Mouse (Mus musculus) neural tube, embryonic 15.5 days (tissue): ENCODE measurements around the gene Med12. TPM values are rescaled to one million over a fixed set of nuclear protein-coding genes. Genes with fewer than 3 reads are reported as not detected.
A peak's percentile ranks its signal among the peaks of the same experiment; 100 is the strongest.

Source experiments
- ATAC-seq: fragments of 200-750 bp; cut with Nextera tagmentation; 2 replicates; pipeline ENCODE4 v1.8.0; 2017; ENCODE audit warnings: mild to moderate bottlenecking, moderate TSS enrichment, moderate library complexity; ENCODE audit not compliant: low FRiP score
- H3K27ac ChIP-seq: fragments of 300-500 bp; sonication (generic); replicated peaks from 2 replicates; pipeline ENCODE4 v1.5.1; 2015; ENCODE audit warnings: mild to moderate bottlenecking, inconsistent platforms
- H3K27me3 ChIP-seq: fragments of 300-500 bp; sonication (generic); replicated peaks from 2 replicates; pipeline ENCODE4 v1.6.1; 2015; ENCODE audit warnings: inconsistent platforms
- H3K36me3 ChIP-seq: fragments of 300-500 bp; sonication (generic); 2 replicates; pipeline ENCODE4 v1.6.1; 2015; ENCODE audit warnings: inconsistent platforms
- H3K4me1 ChIP-seq: fragments of 300-500 bp; sonication (generic); 2 replicates; pipeline ENCODE4 v1.6.1; 2015; ENCODE audit warnings: inconsistent platforms
- H3K4me2 ChIP-seq: fragments of 300-500 bp; sonication (generic); 2 replicates; pipeline ENCODE4 v1.6.1; 2015; ENCODE audit warnings: inconsistent platforms, mild to moderate bottlenecking, moderate library complexity
- H3K4me3 ChIP-seq: fragments of 300-500 bp; sonication (generic); replicated peaks from 2 replicates; pipeline ENCODE4 v1.5.1; 2015; ENCODE audit warnings: mild to moderate bottlenecking, inconsistent platforms
- H3K9ac ChIP-seq: fragments of 300-500 bp; sonication (generic); replicated peaks from 2 replicates; pipeline ENCODE4 v1.6.1; 2015; ENCODE audit warnings: mild to moderate bottlenecking, inconsistent platforms
- H3K9me3 ChIP-seq: fragments of 300-500 bp; sonication (generic); replicated peaks from 2 replicates; pipeline ENCODE4 v1.6.1; 2016; ENCODE audit warnings: inconsistent platforms
- WGBS: fragments of 180-500 bp; shearing (Covaris S2); methylation state at CpG from one replicate; pipeline ENCODE4 v1.1.7; 2015; ENCODE audit warnings: mixed read lengths; 5-methylcytosine and 5-hydroxymethylcytosine counted together
- polyA plus RNA-seq: library from polyadenylated mRNA; unstranded; fragments of >200 nt; fragmentation: Nextera tagmentation; extraction: Ambion mirVana; gene quantifications from 2 replicates; pipeline ENCODE4 v1.2.1, GENCODE M21; 2015

Gene Med12
- 21.9 and 23.7 TPM in 2 replicates for polyA plus RNA-seq

DNA sequence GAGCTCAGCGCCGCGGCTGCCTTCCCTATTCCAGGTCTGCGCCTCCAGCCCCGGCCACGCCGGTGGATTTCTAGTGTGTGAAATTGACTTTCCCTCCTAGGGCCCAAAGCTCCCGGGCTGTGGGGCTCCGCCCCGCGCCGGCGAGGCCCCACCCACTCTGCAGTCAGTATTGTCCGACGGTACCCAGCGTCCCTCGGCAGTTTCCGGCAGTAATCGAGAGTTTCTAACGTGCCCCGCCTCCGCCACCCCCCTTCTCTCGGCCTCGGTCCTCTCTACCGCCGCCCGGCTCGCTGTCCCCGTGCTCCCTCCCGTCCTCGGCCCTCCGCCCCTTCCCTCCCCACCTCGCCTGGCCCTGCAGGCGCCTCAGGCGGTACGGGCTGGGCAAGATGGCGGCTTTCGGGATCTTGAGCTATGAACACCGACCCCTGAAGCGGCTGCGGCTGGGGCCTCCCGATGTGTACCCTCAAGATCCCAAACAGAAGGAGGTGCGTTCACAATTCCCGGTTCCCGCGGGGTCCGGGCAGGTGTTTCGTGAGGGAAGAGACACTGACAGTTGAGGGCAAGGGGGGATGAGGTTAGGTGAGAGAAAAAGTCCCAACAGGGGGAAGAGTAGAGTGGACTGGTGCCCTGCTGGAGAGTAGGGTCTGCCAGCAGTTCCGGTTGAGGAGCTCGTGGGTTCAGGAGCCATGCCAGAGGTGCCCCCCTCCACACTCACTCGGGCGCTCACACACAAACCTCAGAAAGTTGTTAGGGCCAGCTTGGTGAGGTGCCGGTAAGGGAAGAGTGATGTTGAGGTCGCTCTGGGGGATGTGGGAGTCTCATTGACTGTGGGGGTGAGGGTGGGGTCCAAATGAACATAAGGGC lies at the start of gene Med12:
Gene Med12 (plus strand): TSS at position 156 of the 864 bp plus-strand sequence.
- WGBS: 21% methylated on average over 49 of the region's 54 CpGs
- no peaks in the 10 kb centered on the region for H3K9me3 ChIP-seq
- ATAC-seq: peak; percentile 98
- no peaks in the 10 kb centered on the region; the same call in 1 of the 2 replicates for H3K27me3 ChIP-seq
- peaks cover 3% of the 10 kb centered on the region; the same call in 1 of the 2 replicates for H3K36me3 ChIP-seq
- H3K27ac ChIP-seq: peak within 1 kb of the TSS; percentile 70
- peak within 1 kb of the TSS; percentile 56 for H3K4me2 ChIP-seq
- H3K9ac ChIP-seq: peak within 1 kb of the TSS; percentile 50
- peak within 1 kb of the TSS; percentile 50 for H3K4me3 ChIP-seq
- H3K4me1 ChIP-seq: peaks cover 9% of the 10 kb centered on the region; the same call in 1 of the 2 replicates

DNA sequence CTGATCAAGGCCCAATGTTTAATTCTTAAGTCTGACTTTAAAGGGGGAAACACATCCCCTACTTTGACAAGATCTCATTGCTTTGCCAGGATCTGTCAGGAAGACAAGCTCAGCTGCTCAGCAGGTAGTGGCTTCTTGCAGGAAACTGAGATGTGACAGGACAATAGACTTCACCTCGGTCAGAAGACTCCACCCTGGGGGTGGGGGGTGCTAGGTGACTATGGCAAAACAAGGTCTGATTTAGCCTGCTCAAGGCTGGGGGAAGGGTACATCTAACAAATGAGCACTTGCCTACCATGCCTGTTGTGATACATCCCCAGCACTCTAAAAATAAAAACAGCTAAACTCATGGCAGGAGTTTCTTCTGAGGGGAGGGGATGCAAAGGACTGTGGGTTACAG lies 28.8 kb upstream of the Med12 start:
- no peak overlapping the region for H3K9ac ChIP-seq
- no peaks in the 10 kb centered on the region for H3K27me3 ChIP-seq
- ATAC-seq: no peak
- 25% methylated on average over 1 of the region's 1 CpGs for WGBS
- H3K9me3 ChIP-seq: no peaks in the 10 kb centered on the region
- no peak overlapping the region for H3K4me2 ChIP-seq
- H3K4me1 ChIP-seq: no peaks in the 10 kb centered on the region
- no peaks in the 10 kb centered on the region for H3K36me3 ChIP-seq
- H3K4me3 ChIP-seq: no peak overlapping the region
- no peak overlapping the region for H3K27ac ChIP-seq

DNA sequence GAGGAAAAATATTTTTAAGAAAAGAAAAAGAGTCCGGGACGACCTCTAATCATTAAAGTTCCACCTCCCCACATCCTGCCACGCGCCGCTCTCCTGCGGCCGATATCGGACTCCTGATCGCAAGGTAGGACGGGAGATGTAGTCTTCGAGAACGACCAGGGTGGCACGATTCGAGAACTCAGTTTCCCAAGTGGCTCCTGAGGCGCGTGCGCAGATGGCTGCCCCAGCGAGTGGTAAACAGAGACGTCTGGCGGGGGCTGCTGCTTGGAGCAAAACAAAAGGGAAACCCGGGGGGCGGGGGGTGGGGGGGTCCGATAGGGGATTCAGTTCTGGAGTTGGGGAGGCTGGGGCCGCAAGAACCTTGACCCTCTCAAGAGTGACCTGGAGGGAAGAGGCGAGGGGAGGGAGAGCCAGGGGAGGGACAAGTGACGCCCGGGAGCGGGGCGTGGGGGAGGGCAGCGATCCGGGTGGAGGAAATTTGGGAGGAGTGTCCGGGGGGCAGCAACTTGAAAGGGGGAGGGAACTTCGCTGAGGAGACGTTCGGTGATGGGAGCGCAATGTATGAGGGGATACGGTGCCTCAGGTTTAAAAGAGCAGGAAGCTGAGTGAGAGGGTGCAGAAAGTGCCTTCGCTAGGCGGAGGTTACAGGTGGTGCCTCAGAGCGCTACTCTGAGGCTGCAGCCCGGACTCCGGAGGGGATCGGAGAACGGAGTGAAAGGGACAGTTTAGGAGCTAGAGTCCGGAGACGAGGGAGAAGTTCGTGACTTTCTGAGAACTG lies 19.7 kb upstream of the Med12 start, which contains the start of gene Foxo4:
Gene Foxo4 (plus strand): TSS at position 577 of the 778 bp plus-strand sequence.
- Histone ChIP-seq H3K4me3 (peak within 1 kb of the TSS; percentile 52), H3K4me2 (peak within 1 kb of the TSS; percentile 75), H3K27ac (no peak within 1 kb of the TSS), H3K9me3 (no peaks in the 10 kb centered on the region), H3K9ac (peak within 1 kb of the TSS; percentile 46), H3K4me1 (peaks cover 11% of the 10 kb centered on the region; the same call in 1 of the 2 replicates), H3K36me3 (no peaks in the 10 kb centered on the region), H3K27me3 (no peaks in the 10 kb centered on the region)
- WGBS: 21% methylated on average over 47 of the region's 47 CpGs
- ATAC-seq: peak; percentile 95

DNA sequence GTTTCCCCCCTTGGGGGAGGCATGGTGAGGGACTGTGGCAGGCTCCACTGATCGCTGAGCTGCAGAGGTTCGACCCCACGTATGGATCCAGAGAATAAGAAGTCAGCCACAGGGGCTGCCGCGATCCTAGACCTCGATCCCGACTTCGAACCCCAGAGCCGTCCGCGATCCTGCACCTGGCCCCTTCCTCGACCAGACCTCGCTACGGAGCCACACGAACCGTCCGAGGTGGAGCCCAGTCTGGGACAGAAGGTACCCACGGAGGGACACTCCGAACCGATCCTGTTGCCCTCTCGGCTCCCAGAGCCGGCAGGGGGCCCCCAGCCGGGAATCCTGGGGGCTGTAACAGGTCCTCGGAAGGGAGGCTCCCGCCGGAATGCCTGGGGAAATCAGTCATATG lies 19.1 kb upstream of the Med12 start:
- ATAC-seq: peak; percentile 45; the same call in 1 of the 2 replicates
- Histone ChIP-seq H3K4me2 (peak overlapping the region; percentile 75), H3K4me1 (peaks cover 11% of the 10 kb centered on the region; the same call in 1 of the 2 replicates), H3K27me3 (no peaks in the 10 kb centered on the region), H3K27ac (no peak overlapping the region), H3K4me3 (peak overlapping the region; percentile 52), H3K9me3 (no peaks in the 10 kb centered on the region), H3K36me3 (no peaks in the 10 kb centered on the region), H3K9ac (peak overlapping the region; percentile 46)
- 16% methylated on average over 26 of the region's 26 CpGs for WGBS

DNA sequence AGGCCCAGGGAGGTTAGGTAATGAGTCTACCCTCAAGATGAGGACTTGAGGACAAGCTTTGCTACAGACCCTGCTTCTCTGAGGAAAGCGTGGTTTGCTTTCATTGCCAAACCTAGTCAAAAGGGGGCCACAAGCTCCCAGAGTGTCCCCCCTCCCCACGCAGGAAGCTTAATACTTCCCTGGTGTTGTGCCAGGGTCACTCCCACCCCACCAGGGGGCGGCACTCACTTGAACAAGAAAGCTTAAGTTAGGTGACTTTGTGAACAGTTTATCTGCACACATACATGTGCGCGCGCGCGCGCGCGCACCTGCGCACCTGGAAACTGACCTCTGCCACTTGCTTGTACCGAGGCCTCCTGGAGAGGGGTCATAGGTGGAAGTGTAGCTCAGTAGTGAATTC lies 17.2 kb upstream of the Med12 start:
- no peak for ATAC-seq
- WGBS: 87% methylated on average over 13 of the region's 13 CpGs
- H3K27me3 ChIP-seq: no peaks in the 10 kb centered on the region

DNA sequence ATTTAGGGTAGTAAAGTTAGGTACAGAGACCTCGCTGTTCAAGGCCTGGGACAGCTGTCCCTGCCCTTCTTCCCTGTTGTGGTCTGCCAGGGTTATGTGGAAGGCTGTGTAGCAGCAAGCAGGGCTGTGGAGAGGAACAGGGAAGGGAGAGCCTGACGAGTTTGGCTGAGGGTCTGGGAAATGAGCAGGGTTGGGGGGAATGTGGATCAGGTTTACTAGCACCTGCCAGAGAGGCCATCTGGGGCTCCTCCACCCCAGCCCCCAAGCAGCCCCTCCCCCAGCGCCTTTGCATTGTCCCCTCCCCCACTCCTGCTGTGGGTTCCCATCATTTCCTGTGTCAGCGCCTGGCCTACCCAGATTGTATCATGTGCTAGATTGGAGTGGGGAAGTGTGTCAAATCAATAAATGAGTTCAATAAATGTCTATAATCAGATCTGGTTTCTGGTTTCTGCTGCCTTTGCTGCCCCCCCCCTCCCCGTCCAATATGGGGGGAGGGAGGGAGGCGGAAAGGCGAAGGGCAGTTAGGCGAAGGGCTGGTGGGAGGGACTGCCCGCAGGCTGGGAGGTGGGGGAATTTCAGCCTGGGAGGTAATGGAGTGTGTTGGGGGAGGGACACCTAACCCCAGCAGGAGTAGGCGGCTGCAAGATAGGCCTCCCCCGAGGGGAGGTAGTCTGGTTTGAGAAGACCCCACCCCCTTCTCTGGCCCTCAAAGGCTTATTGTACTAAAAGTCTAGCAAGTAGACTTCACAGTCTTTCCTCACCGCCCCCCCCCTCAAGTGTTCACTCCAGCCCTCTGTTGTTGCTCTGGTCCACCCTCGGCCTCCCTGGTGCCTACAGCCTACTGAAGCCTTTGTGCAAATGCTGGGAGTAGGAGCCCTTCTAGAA lies 13.1 kb upstream of the Med12 start:
- WGBS: 30% methylated on average over 8 of the region's 13 CpGs
- Histone ChIP-seq H3K4me1 (peaks cover under 1% of the 10 kb centered on the region; the same call in 1 of the 2 replicates), H3K27me3 (no peaks in the 10 kb centered on the region), H3K9me3 (no peaks in the 10 kb centered on the region), H3K4me3 (no peak overlapping the region), H3K9ac (no peak overlapping the region), H3K27ac (no peak overlapping the region), H3K4me2 (no peak overlapping the region), H3K36me3 (no peaks in the 10 kb centered on the region)
- no peak for ATAC-seq

More for the DNA sequence above, 17.2 kb upstream of the Med12 start:
- no peaks in the 10 kb centered on the region for H3K9me3 ChIP-seq
- no peak overlapping the region for H3K4me2 ChIP-seq
- H3K4me3 ChIP-seq: no peak overlapping the region
- H3K36me3 ChIP-seq: no peaks in the 10 kb centered on the region
- peaks cover 11% of the 10 kb centered on the region; the same call in 1 of the 2 replicates for H3K4me1 ChIP-seq
- H3K27ac ChIP-seq: no peak overlapping the region
- no peak overlapping the region for H3K9ac ChIP-seq

DNA sequence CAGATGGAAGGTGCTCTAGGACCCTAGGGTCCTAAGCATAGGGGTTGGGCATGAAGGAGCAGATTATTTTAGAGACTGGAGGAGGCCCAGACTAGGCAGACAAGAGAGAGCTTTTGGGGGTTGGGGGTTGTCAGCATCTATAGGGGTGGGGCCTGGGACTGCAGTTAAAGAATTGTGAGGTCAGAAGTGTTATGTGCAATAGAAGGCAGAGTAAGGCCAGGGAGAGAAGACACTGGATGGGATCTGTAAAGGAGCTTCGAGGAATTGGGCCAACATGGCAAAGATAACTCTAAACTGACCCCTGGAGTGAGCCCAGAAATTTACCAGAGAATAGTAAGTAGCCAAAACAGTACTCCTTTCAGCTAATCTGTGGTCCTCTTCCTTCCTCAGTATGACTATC lies 9.9 kb upstream of the Med12 start, which contains the start of gene Gm614:
Gene Gm614 (minus strand): TSS at position 101 of the 400 bp plus-strand sequence.
- ATAC-seq: no peak
- Histone ChIP-seq H3K4me1 (no peaks in the 10 kb centered on the region), H3K36me3 (no peaks in the 10 kb centered on the region), H3K27me3 (no peaks in the 10 kb centered on the region), H3K4me2 (no peak within 1 kb of the TSS), H3K4me3 (no peak within 1 kb of the TSS), H3K27ac (no peak within 1 kb of the TSS), H3K9ac (no peak within 1 kb of the TSS), H3K9me3 (no peaks in the 10 kb centered on the region)
- WGBS: 83% methylated on average over 1 of the region's 1 CpGs

DNA sequence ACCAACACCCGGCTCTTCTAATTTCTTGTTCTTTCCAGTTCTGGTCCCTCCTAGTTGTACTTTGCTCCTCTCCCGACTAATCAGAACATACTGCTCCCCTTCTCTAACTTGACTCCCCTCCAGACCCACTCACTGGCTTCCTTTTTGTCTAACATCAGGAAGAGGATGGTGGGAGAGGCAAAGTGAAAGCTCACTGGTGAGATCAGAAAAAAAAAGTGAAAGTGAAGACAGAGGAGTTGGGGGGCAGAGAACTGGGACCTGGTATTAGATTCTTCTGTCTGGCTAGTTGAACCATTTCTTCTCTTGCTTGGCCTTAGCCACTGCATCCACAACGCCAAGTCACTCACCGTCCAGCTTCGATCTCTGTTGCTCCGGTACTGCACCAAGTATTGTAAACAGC lies 7.2 kb upstream of the Med12 start:
- ATAC-seq: no peak
- WGBS: 92% methylated on average over 6 of the region's 6 CpGs
- Histone ChIP-seq H3K9me3 (no peaks in the 10 kb centered on the region), H3K9ac (no peak overlapping the region), H3K27ac (no peak overlapping the region), H3K36me3 (no peaks in the 10 kb centered on the region), H3K4me1 (no peaks in the 10 kb centered on the region), H3K4me2 (no peak overlapping the region), H3K4me3 (no peak overlapping the region), H3K27me3 (no peaks in the 10 kb centered on the region)

DNA sequence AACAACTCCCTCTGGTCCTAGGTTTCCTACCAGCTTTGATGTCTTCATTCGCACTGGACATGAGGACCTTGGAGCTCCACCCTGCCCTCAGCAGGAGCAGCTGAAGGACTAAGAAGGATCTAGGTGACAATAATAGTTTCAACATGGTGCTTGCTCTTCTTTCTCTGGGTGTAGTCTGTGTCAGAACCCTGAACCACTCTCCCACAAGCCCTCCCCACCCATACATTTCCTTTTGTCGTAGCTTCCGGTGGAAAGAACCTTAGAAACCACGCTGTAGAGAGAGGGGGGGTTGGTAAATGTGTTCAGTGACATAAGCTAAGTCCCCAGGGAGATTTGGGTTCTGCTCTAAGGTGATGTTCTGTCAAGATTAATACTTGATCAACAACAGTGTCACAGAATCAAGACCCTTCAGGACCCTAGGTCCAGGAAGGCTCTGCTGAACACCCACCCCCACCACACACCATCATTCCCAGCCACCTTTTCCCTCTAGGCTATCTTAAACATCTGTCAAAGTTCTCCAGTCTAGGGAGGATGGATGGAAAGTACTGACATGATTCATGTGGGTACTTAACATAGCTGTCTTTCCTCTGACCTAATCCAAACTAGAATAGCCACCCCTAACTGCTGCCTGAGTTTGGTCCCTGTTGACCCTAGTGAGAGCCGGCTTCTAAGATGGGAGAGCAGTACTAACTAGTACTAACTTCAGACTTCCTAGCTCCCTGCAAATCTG lies 5.6 kb upstream of the Med12 start, which contains the start of gene Il2rg:
Gene Il2rg (minus strand): TSS at position 231 of the 730 bp plus-strand sequence.
- ATAC-seq: no peak
- Histone ChIP-seq H3K27me3 (no peaks in the 10 kb centered on the region; the same call in 1 of the 2 replicates), H3K36me3 (no peaks in the 10 kb centered on the region), H3K4me3 (no peak within 1 kb of the TSS), H3K9me3 (no peaks in the 10 kb centered on the region), H3K9ac (no peak within 1 kb of the TSS), H3K4me2 (no peak within 1 kb of the TSS), H3K4me1 (no peaks in the 10 kb centered on the region), H3K27ac (no peak within 1 kb of the TSS)
- 74% methylated on average over 5 of the region's 5 CpGs for WGBS

DNA sequence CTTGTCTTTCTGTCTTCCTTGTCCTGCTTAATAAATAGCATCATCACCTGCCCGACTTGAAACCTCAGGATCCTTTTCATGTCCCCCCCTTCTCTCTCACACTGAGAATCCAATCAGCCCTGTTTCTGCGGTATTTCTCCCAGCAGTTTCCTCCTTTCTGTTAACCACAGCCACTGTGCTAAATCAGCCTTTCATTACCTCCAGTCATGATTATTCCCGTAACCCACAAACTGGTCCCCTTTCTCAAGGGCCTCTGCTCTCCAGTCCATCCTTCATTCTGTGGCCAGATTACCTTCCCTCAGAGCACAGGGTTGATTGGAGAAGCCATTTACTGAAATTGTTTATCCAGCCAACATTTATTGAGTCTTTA lies 5.1 kb upstream of the Med12 start, which contains the start of gene Gm20489:
Gene Gm20489 (minus strand): TSS at position 269 of the 370 bp plus-strand sequence.
- no peaks in the 10 kb centered on the region for H3K36me3 ChIP-seq
- ATAC-seq: no peak
- WGBS: 52% methylated on average over 3 of the region's 3 CpGs
- no peak within 1 kb of the TSS for H3K4me2 ChIP-seq
- H3K9me3 ChIP-seq: no peaks in the 10 kb centered on the region
- H3K27me3 ChIP-seq: no peaks in the 10 kb centered on the region; the same call in 1 of the 2 replicates
- H3K4me1 ChIP-seq: no peaks in the 10 kb centered on the region
- no peak within 1 kb of the TSS for H3K9ac ChIP-seq
- no peak within 1 kb of the TSS for H3K27ac ChIP-seq
- H3K4me3 ChIP-seq: no peak within 1 kb of the TSS
